Mouse (Mus musculus): ENCODE results near the gene Adamts2. TPM values are rescaled to one million over a fixed set of nuclear protein-coding genes. Genes with fewer than 3 reads are reported as not detected.
A peak's percentile ranks its signal among the peaks of the same experiment; 100 is the strongest.

The Adamts2 gene
- polyA plus RNA-seq, 1 experiment from 2014 or later, result 2.5 TPM

DNA sequence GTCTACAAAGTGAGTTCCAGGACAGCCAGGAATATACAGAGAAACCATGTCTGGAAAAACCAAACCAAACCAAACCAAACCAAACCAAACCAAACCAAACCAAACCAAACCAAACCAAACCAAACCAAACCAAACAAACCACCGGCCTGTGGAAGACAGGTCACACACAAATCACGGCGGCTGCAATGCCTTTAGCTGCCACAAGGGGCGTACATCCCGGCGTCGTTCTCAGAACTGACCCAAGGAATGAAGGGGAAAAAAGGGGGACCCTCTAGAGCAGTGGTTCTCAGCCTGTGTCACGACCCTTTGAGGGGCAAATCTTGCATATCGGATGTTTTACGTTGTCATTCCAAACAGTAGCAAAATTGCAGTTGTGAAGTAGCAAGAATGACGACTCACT lies 12.8 kb upstream of the Adamts2 start:
- Histone ChIP-seq H3K36me3 (ENCODE audit: control insufficient read depth, insufficient read depth, low read length) (no peaks in the 10 kb centered on the region), H3K4me3 (ENCODE audit: low read depth, low read length) (no peak overlapping the region), H3K9me3 (replicated peaks; ENCODE audit: control insufficient read depth, low read length) (no peaks in the 10 kb centered on the region; the same call in 1 of the 2 replicates), H3K9ac (ENCODE audit: low read depth, low read length) (no peak overlapping the region), H3K4me1 (ENCODE audit: control insufficient read depth, insufficient read depth, low read length) (no peaks in the 10 kb centered on the region), H3K27me3 (ENCODE audit: control insufficient read depth, insufficient read depth, low read length) (no peaks in the 10 kb centered on the region), H3K27ac (ENCODE audit: low read depth, low read length) (no peak overlapping the region), H3K4me2 (no peak overlapping the region)
- WGBS (ENCODE audit: insufficient replicate concordance), result 32% methylated on average over 11 of the region's 11 CpGs
- no peak for ATAC-seq (replicated peaks; ENCODE audit: insufficient number of reproducible peaks, low FRiP score, low TSS enrichment)

DNA sequence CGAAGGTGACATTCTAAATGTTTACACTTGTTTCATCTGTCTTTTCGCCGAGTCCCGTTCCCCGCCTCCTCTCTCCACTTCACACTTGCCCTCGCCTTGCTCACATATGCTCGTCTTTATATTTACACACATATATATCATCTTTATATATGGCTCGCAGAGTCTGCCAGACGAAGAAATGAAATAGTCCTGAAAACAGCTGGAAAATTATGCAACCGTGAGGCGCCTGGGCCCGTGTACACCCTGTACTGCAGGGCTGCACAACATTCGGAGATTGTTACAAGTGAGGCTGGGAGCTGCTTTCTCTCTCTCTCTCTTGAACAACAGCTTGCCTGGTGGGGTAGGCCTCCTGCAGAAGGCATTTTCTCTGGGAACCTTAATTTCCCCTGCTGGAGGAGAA lies 10.8 kb upstream of the Adamts2 start:
- no peaks in the 10 kb centered on the region for H3K4me1 ChIP-seq (ENCODE audit: control insufficient read depth, insufficient read depth, low read length)
- no peak overlapping the region for H3K9ac ChIP-seq (ENCODE audit: low read depth, low read length)
- no peaks in the 10 kb centered on the region for H3K9me3 ChIP-seq (replicated peaks; ENCODE audit: control insufficient read depth, low read length)
- H3K27ac ChIP-seq (ENCODE audit: low read depth, low read length), result no peak overlapping the region
- 81% methylated on average over 13 of the region's 13 CpGs for WGBS (ENCODE audit: insufficient replicate concordance)
- H3K27me3 ChIP-seq (ENCODE audit: control insufficient read depth, insufficient read depth, low read length), result 0 out of 2 replicates have a peak, but pooled peaks cover 2% of the 10 kb centered on the region
- H3K36me3 ChIP-seq (ENCODE audit: control insufficient read depth, insufficient read depth, low read length), result no peaks in the 10 kb centered on the region
- no peak overlapping the region for H3K4me3 ChIP-seq (ENCODE audit: low read depth, low read length)
- H3K4me2 ChIP-seq, result no peak overlapping the region
- ATAC-seq (replicated peaks; ENCODE audit: insufficient number of reproducible peaks, low FRiP score, low TSS enrichment), result no peak

DNA sequence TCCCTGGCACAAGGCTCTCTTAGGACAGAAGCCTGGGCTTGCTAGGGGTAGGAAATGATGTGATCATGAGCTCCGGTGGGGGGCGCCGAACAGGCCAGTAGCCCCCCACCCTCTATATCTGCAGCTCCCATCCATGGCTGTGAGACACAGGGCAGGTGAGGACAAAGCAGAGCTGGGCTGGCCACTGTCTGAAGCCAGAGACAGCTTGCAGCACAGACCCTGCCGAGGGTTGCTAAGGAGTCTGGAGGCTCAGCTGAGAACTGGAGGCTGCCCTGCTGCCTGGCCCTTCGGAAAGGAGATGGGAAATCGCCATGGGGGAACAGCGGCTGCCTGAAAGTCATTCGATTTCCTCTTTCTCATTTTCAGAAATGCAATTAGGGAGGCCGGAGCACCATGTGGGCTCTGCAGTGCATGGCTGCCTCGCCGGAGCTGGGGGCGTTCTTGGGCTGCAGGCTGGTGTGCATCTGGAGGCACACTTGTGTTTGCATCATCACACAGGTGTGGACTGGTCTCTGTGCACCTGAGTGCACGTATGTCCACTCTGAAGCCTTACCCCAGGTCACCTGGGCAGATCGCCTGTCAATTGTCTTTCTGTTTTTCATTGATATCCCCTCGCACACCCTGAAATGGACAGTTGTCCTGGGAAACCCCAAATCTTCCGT lies 8.9 kb upstream of the Adamts2 start:
- Histone ChIP-seq H3K9ac (ENCODE audit: low read depth, low read length) (no peak overlapping the region), H3K27me3 (ENCODE audit: control insufficient read depth, insufficient read depth, low read length) (0 out of 2 replicates have a peak, but pooled peaks cover 7% of the 10 kb centered on the region)

DNA sequence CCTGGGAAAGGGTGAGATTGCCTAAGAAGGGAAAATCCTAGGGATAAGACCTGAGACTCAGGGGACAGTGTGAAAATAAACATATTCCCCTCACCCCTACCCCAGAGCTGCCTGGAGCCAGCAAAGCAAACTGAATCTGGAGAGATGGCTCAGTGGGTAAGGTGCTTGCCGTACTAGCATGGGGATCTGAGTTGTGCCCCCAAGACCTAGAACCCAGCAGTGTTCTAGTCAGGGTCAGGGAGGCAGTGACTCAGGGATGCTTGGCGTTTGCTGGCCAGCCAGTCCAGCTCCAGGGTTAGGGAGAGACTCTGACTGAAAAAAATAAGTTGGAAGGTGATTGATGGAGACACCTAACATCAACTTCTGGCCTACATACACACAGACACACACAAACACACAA lies 5.3 kb upstream of the Adamts2 start:
- Histone ChIP-seq H3K4me2 (no peak overlapping the region), H3K9ac (ENCODE audit: low read depth, low read length) (no peak overlapping the region), H3K27ac (ENCODE audit: low read depth, low read length) (no peak overlapping the region), H3K27me3 (ENCODE audit: control insufficient read depth, insufficient read depth, low read length) (peaks cover 33% of the 10 kb centered on the region), H3K4me1 (ENCODE audit: control insufficient read depth, insufficient read depth, low read length) (no peaks in the 10 kb centered on the region), H3K36me3 (ENCODE audit: control insufficient read depth, insufficient read depth, low read length) (no peaks in the 10 kb centered on the region), H3K9me3 (replicated peaks; ENCODE audit: control insufficient read depth, low read length) (no peaks in the 10 kb centered on the region), H3K4me3 (ENCODE audit: low read depth, low read length) (no peak overlapping the region)
- WGBS (ENCODE audit: insufficient replicate concordance), result 64% methylated on average over 2 of the region's 2 CpGs
- ATAC-seq (replicated peaks; ENCODE audit: insufficient number of reproducible peaks, low FRiP score, low TSS enrichment), result no peak

More for the DNA sequence above, 8.9 kb upstream of the Adamts2 start:
- no peak for ATAC-seq (replicated peaks; ENCODE audit: insufficient number of reproducible peaks, low FRiP score, low TSS enrichment)
- Histone ChIP-seq H3K4me3 (ENCODE audit: low read depth, low read length) (no peak overlapping the region), H3K4me1 (ENCODE audit: control insufficient read depth, insufficient read depth, low read length) (no peaks in the 10 kb centered on the region), H3K27ac (ENCODE audit: low read depth, low read length) (no peak overlapping the region), H3K9me3 (replicated peaks; ENCODE audit: control insufficient read depth, low read length) (no peaks in the 10 kb centered on the region), H3K4me2 (no peak overlapping the region), H3K36me3 (ENCODE audit: control insufficient read depth, insufficient read depth, low read length) (no peaks in the 10 kb centered on the region)
- 69% methylated on average over 16 of the region's 16 CpGs for WGBS (ENCODE audit: insufficient replicate concordance)

DNA sequence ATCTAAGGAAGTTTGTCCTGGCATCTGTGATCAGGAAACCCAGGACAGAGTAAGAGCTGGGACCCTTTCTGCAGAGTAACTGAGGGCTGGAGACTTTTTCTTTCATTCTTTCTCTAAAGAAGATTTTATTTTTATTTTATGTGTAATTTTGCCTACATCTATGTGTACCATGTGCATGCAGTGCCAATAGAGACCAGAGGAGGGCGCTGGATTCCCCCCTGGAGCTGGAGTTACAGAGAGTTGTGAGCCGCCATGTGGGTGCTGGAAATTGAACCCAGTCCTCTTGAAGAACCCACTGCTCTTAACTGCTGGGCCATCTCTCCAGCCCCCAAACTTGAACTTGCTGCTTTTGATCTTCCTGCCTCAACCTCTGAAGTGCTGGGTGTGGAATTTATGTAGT lies 2.7 kb upstream of the Adamts2 start:
- Histone ChIP-seq H3K27me3 (ENCODE audit: control insufficient read depth, insufficient read depth, low read length) (peaks cover 59% of the 10 kb centered on the region), H3K36me3 (ENCODE audit: control insufficient read depth, insufficient read depth, low read length) (no peaks in the 10 kb centered on the region), H3K9me3 (replicated peaks; ENCODE audit: control insufficient read depth, low read length) (no peaks in the 10 kb centered on the region), H3K4me3 (ENCODE audit: low read depth, low read length) (no peak overlapping the region), H3K27ac (ENCODE audit: low read depth, low read length) (no peak overlapping the region), H3K4me1 (ENCODE audit: control insufficient read depth, insufficient read depth, low read length) (peaks cover 7% of the 10 kb centered on the region), H3K9ac (ENCODE audit: low read depth, low read length) (no peak overlapping the region), H3K4me2 (no peak overlapping the region)
- 41% methylated on average over 2 of the region's 2 CpGs for WGBS (ENCODE audit: insufficient replicate concordance)
- ATAC-seq (replicated peaks; ENCODE audit: insufficient number of reproducible peaks, low FRiP score, low TSS enrichment), result no peak

DNA sequence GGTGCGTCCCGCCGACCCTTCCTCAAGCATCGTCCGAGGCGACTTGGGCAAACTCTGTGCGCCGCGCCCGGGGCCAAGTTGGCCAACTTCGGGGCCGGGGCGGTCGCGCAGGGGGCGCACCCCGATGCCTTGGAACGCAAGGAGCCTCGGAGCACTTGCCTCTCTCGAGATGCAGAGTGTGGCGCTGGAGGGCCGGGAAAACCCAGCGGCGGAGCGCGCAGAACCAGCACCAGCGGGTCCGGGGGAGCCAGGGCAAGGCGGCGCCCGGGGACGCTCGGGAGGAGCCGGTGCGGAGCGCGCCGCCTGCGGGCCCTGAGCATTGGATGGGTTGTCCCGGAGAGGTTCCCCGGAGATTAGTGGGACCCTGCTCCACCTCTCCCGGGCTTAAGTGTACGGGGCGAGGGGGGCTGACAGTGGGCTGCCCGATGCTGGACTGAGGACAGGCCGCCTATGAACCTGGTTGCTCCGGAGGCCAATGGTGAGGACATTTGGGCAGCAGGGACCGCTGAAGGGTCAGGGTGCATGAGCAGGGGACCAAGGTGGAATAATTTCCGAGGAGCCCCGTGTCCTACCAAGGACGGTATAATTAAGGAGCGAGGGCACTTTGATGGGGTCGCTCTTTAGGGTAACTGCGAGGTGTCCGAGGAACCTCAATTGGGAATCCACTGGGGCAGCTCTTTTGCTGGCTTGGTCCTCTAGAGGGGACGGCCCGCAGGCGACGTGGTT lies 635 bp downstream of the Adamts2 start:
- 1% methylated on average over 58 of the region's 59 CpGs for WGBS (ENCODE audit: insufficient replicate concordance)
- peak overlapping the region; percentile 98 for H3K4me2 ChIP-seq
- peaks cover 85% of the 10 kb centered on the region for H3K27me3 ChIP-seq (ENCODE audit: control insufficient read depth, insufficient read depth, low read length)
- H3K4me3 ChIP-seq (ENCODE audit: low read depth, low read length), result peak overlapping the region; percentile 66
- peaks cover 7% of the 10 kb centered on the region for H3K4me1 ChIP-seq (ENCODE audit: control insufficient read depth, insufficient read depth, low read length)
- H3K36me3 ChIP-seq (ENCODE audit: control insufficient read depth, insufficient read depth, low read length), result no peaks in the 10 kb centered on the region
- peak overlapping the region; percentile 62 for H3K9ac ChIP-seq (ENCODE audit: low read depth, low read length)
- H3K9me3 ChIP-seq (replicated peaks; ENCODE audit: control insufficient read depth, low read length), result no peaks in the 10 kb centered on the region
- H3K27ac ChIP-seq (ENCODE audit: low read depth, low read length), result no peak overlapping the region
- ATAC-seq (replicated peaks; ENCODE audit: insufficient number of reproducible peaks, low FRiP score, low TSS enrichment), result no peak

DNA sequence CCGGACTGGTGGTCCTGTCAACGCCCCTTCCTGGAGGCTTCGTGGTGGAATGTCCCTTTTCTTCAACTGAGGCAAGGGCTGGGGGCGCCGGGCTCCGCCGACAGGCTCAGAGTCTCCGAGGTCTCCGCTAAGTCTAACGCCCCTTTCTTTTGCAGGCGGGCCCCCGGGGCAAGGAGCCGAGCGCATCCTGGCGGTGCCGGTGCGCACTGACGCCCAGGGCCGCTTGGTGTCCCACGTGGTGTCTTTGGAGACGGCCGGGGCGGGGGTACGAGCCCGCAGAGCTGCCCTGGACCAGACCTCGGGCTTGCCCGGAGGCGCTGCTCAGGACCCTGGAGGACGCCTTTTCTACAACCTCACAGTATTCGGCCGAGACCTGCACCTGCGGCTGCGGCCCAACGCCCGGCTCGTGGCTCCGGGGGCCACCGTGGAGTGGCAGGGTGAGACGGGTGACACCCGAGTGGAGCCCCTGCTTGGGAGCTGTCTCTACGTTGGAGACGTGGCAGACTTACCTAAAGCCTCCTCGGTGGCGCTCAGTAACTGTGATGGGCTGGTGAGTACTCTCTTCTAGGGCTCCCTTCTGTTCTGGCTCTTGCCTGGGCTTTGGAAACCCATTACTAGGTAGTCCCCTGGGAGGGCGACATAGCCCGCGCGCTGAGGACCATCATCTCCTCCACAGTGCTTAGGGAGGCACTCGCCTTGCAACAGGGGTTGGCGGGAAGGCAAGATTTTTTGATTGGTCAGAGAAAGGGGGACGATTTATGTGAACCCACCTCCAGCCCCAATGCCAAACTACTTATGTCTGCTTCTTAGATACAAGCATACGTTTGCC lies 1.4 kb downstream of the Adamts2 start:
- peak overlapping the region; percentile 66 for H3K4me3 ChIP-seq (ENCODE audit: low read depth, low read length)
- H3K4me2 ChIP-seq, result peak overlapping the region; percentile 98
- H3K27ac ChIP-seq (ENCODE audit: low read depth, low read length), result no peak overlapping the region
- no peak overlapping the region for H3K9ac ChIP-seq (ENCODE audit: low read depth, low read length)
- peaks cover 7% of the 10 kb centered on the region for H3K4me1 ChIP-seq (ENCODE audit: control insufficient read depth, insufficient read depth, low read length)
- H3K9me3 ChIP-seq (replicated peaks; ENCODE audit: control insufficient read depth, low read length), result no peaks in the 10 kb centered on the region
- no peaks in the 10 kb centered on the region for H3K36me3 ChIP-seq (ENCODE audit: control insufficient read depth, insufficient read depth, low read length)
- H3K27me3 ChIP-seq (ENCODE audit: control insufficient read depth, insufficient read depth, low read length), result peaks cover 84% of the 10 kb centered on the region
- 0 out of 2 replicates have a peak, but pooled peaks have one; percentile 46 for ATAC-seq (replicated peaks; ENCODE audit: insufficient number of reproducible peaks, low FRiP score, low TSS enrichment)
- 2% methylated on average over 52 of the region's 52 CpGs for WGBS (ENCODE audit: insufficient replicate concordance)

DNA sequence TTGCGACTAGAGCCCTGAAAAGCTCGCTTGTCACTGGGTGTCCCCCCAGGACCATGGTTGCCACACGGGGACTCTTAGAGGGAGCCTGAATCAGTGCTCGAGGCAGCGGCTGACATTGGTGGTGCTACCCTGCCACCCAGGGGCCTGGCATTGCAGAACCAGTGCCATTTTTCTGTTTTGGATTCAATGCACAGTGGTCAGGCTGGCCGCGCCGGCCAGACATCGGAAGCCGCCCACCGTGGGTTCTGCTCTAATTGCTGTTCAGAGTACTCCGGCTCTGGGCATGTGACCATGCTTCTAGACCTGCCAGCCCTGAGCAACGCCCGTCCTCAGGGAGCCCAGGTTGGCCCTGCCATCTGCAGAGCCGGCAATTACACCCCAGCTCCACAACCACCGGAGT lies 2.5 kb downstream of the Adamts2 start:
- H3K4me2 ChIP-seq, result no peak overlapping the region
- H3K9me3 ChIP-seq (replicated peaks; ENCODE audit: control insufficient read depth, low read length), result no peaks in the 10 kb centered on the region
- WGBS (ENCODE audit: insufficient replicate concordance), result 63% methylated on average over 16 of the region's 16 CpGs
- peaks cover 7% of the 10 kb centered on the region for H3K4me1 ChIP-seq (ENCODE audit: control insufficient read depth, insufficient read depth, low read length)
- peaks cover 79% of the 10 kb centered on the region for H3K27me3 ChIP-seq (ENCODE audit: control insufficient read depth, insufficient read depth, low read length)
- no peak overlapping the region for H3K4me3 ChIP-seq (ENCODE audit: low read depth, low read length)
- no peak overlapping the region for H3K9ac ChIP-seq (ENCODE audit: low read depth, low read length)
- no peak overlapping the region for H3K27ac ChIP-seq (ENCODE audit: low read depth, low read length)
- ATAC-seq (replicated peaks; ENCODE audit: insufficient number of reproducible peaks, low FRiP score, low TSS enrichment), result no peak
- H3K36me3 ChIP-seq (ENCODE audit: control insufficient read depth, insufficient read depth, low read length), result no peaks in the 10 kb centered on the region

All from heart, embryonic 11.5 days (tissue).